Mouse (Mus musculus): ENCODE data around the gene Cavin4. TPM values are rescaled to one million over a fixed set of nuclear protein-coding genes. Genes with fewer than 3 reads are reported as not detected.

Gene Cavin4
- not detected in 2 replicates for polyA plus RNA-seq (2012)

DNA sequence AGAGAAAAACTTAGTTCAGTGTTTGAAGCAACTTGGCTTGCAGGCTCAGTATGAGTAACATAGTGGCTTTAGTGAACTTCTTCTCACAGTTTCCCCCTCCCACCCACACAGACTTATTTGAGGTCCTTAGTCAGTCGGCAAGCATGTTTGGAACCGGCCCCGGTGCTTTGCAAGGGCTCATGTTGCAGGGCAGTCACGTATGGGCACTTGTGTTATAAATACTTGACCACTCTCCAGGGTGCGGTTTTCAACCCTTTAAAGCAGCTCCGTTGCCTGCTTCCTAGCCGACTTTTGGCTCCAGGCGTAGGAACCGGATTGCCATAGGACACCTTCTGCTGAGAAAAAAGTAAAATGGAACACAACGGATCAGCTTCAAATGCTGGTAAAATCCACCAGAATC lies at the start of gene Cavin4:
TSS of gene Cavin4 (plus strand) at position 244 of the 400 bp plus-strand sequence.
- Histone ChIP-seq H3K4me3 (replicated peaks) (no peak within 1 kb of the TSS), H3K27me3 (ENCODE audit: control insufficient read depth) (no peaks in the 10 kb centered on the region), H3K9me3 (ENCODE audit: control insufficient read depth, low read length) (no peaks in the 10 kb centered on the region), H3K4me1 (ENCODE audit: control insufficient read depth) (no peaks in the 10 kb centered on the region), H3K36me3 (ENCODE audit: control insufficient read depth) (no peaks in the 10 kb centered on the region)
- TF ChIP-seq TAL1 (IDR thresholded peaks at IDR 0.05; ENCODE audit: low read length) (no peak), GATA1 (IDR thresholded peaks at IDR 0.05; ENCODE audit: low read length) (no peak)

- Histone ChIP-seq H3K27me3 (ENCODE audit: control insufficient read depth) (no peaks in the 10 kb centered on the region), H3K36me3 (ENCODE audit: control insufficient read depth) (no peaks in the 10 kb centered on the region), H3K4me3 (replicated peaks) (no peak overlapping the region), H3K9me3 (ENCODE audit: control insufficient read depth, low read length) (no peaks in the 10 kb centered on the region), H3K4me1 (ENCODE audit: control insufficient read depth) (no peaks in the 10 kb centered on the region)
- TF ChIP-seq GATA1 (IDR thresholded peaks at IDR 0.05; ENCODE audit: low read length), result no peak
- TF ChIP-seq TAL1 (IDR thresholded peaks at IDR 0.05; ENCODE audit: low read length), result no peak
Measured at GRCm38 (mm10) chr4:48615483-48615882, 47.8 kb upstream of the Cavin4 start.

DNA sequence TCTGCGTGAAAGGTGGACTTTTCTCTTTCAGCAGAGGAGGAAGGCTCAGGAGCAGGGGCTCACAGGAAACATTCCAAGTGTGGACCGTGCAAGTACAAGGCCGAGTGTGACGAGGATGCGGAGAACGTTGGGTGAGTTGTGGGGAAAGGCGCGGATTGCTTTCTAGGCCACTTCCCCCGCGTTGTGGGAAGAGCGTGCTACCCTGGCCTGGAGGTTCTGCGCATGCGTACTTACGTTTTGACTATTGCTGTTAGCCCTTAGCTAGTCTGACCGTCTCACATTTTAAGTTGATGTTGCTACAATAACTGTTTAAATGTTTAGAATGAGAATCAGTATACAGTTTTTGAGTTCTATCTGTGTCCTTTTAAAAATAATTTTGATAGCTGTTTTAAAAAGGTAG lies 46.1 kb upstream of the Cavin4 start:
- TF ChIP-seq TAL1 (IDR thresholded peaks at IDR 0.05; ENCODE audit: low read length), result no peak
- TF ChIP-seq GATA1 (IDR thresholded peaks at IDR 0.05; ENCODE audit: low read length), result no peak

GRCm38 (mm10) chr4:48620121-48620520 lies 43.2 kb upstream of the Cavin4 start:
- H3K27me3 ChIP-seq (ENCODE audit: control insufficient read depth), result no peaks in the 10 kb centered on the region
- TF ChIP-seq GATA1 (IDR thresholded peaks at IDR 0.05; ENCODE audit: low read length), result no peak
- no peak for TF ChIP-seq TAL1 (IDR thresholded peaks at IDR 0.05; ENCODE audit: low read length)
- no peak overlapping the region for H3K4me3 ChIP-seq (replicated peaks)
- H3K4me1 ChIP-seq (ENCODE audit: control insufficient read depth), result no peaks in the 10 kb centered on the region
- no peaks in the 10 kb centered on the region for H3K36me3 ChIP-seq (ENCODE audit: control insufficient read depth)
- peaks cover 4% of the 10 kb centered on the region for H3K9me3 ChIP-seq (ENCODE audit: control insufficient read depth, low read length)

More for the DNA sequence above, 46.1 kb upstream of the Cavin4 start:
- H3K4me1 ChIP-seq (ENCODE audit: control insufficient read depth), result no peaks in the 10 kb centered on the region
- H3K36me3 ChIP-seq (ENCODE audit: control insufficient read depth), result no peaks in the 10 kb centered on the region
- H3K27me3 ChIP-seq (ENCODE audit: control insufficient read depth), result no peaks in the 10 kb centered on the region
- H3K4me3 ChIP-seq (replicated peaks), result no peak overlapping the region
- H3K9me3 ChIP-seq (ENCODE audit: control insufficient read depth, low read length), result no peaks in the 10 kb centered on the region

GRCm38 (mm10) chr4:48622246-48622645 lies 41.1 kb upstream of the Cavin4 start:
- H3K27me3 ChIP-seq (ENCODE audit: control insufficient read depth), result no peaks in the 10 kb centered on the region
- TF ChIP-seq TAL1 (IDR thresholded peaks at IDR 0.05; ENCODE audit: low read length) (no peak), GATA1 (IDR thresholded peaks at IDR 0.05; ENCODE audit: low read length) (no peak)
- no peaks in the 10 kb centered on the region for H3K4me1 ChIP-seq (ENCODE audit: control insufficient read depth)
- H3K36me3 ChIP-seq (ENCODE audit: control insufficient read depth), result no peaks in the 10 kb centered on the region
- H3K9me3 ChIP-seq (ENCODE audit: control insufficient read depth, low read length), result peaks cover 4% of the 10 kb centered on the region
- no peak overlapping the region for H3K4me3 ChIP-seq (replicated peaks)

DNA sequence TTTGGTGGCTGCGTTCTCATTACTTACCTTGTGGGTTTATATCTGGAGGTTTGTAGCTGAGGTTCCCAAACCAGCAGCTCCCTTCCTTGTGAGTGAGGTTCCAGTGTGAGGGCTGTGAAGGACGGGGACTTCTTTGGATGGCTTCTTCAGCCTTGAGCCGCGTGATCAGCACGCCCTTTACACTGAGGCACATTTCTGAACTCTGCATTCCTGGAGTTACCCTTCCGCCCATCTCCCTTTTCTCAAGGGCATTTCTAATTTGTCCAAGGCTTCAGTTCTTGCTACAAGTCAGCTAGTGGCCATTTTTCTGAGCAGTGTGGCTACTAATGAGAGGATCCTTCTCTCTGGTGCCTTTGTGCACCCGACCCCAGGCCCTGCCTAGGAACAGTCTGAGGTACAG lies 40.4 kb upstream of the Cavin4 start:
- no peaks in the 10 kb centered on the region for H3K27me3 ChIP-seq (ENCODE audit: control insufficient read depth)
- peaks cover 4% of the 10 kb centered on the region for H3K9me3 ChIP-seq (ENCODE audit: control insufficient read depth, low read length)
- TF ChIP-seq TAL1 (IDR thresholded peaks at IDR 0.05; ENCODE audit: low read length) (no peak), GATA1 (IDR thresholded peaks at IDR 0.05; ENCODE audit: low read length) (no peak)
- H3K36me3 ChIP-seq (ENCODE audit: control insufficient read depth), result no peaks in the 10 kb centered on the region
- H3K4me3 ChIP-seq (replicated peaks), result no peak overlapping the region
- H3K4me1 ChIP-seq (ENCODE audit: control insufficient read depth), result no peaks in the 10 kb centered on the region

DNA sequence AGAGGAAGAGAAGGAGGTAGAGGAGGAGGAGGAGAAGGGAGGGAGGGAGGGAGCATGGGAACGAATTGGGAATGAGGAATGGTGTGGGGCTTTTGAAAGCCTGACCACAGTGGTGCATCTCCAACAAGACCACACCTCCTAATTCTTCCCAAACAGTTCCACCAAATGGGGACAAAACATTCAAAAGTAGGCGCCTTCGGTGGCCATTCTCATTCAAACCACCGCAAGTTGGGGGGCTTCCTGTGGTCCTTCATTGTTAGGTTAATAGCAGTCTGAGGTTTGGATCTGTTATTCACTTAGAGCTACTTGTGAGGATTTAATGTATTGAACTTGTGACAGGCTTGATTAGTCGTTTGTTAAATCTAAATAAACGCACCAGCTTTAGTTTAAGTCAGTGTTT lies 38.4 kb upstream of the Cavin4 start:
- Histone ChIP-seq H3K36me3 (ENCODE audit: control insufficient read depth) (no peaks in the 10 kb centered on the region), H3K27me3 (ENCODE audit: control insufficient read depth) (no peaks in the 10 kb centered on the region), H3K4me3 (replicated peaks) (no peak overlapping the region), H3K9me3 (ENCODE audit: control insufficient read depth, low read length) (peaks cover 6% of the 10 kb centered on the region), H3K4me1 (ENCODE audit: control insufficient read depth) (no peaks in the 10 kb centered on the region)
- TF ChIP-seq GATA1 (IDR thresholded peaks at IDR 0.05; ENCODE audit: low read length), result no peak
- TF ChIP-seq TAL1 (IDR thresholded peaks at IDR 0.05; ENCODE audit: low read length), result no peak

- TF ChIP-seq TAL1 (IDR thresholded peaks at IDR 0.05; ENCODE audit: low read length), result no peak
- TF ChIP-seq GATA1 (IDR thresholded peaks at IDR 0.05; ENCODE audit: low read length), result no peak
- Histone ChIP-seq H3K4me1 (ENCODE audit: control insufficient read depth) (no peaks in the 10 kb centered on the region), H3K4me3 (replicated peaks) (no peak overlapping the region), H3K9me3 (ENCODE audit: control insufficient read depth, low read length) (peaks cover 6% of the 10 kb centered on the region), H3K36me3 (ENCODE audit: control insufficient read depth) (no peaks in the 10 kb centered on the region), H3K27me3 (ENCODE audit: control insufficient read depth) (no peaks in the 10 kb centered on the region)
Measured at GRCm38 (mm10) chr4:48625836-48626235, 37.5 kb upstream of the Cavin4 start.

- TF ChIP-seq TAL1 (IDR thresholded peaks at IDR 0.05; ENCODE audit: low read length), result no peak
- no peak for TF ChIP-seq GATA1 (IDR thresholded peaks at IDR 0.05; ENCODE audit: low read length)
- no peaks in the 10 kb centered on the region for H3K36me3 ChIP-seq (ENCODE audit: control insufficient read depth)
- no peaks in the 10 kb centered on the region for H3K27me3 ChIP-seq (ENCODE audit: control insufficient read depth)
- no peak overlapping the region for H3K4me3 ChIP-seq (replicated peaks)
- peaks cover 2% of the 10 kb centered on the region; the same call in 1 of the 2 replicates for H3K9me3 ChIP-seq (ENCODE audit: control insufficient read depth, low read length)
- H3K4me1 ChIP-seq (ENCODE audit: control insufficient read depth), result no peaks in the 10 kb centered on the region
Measured at GRCm38 (mm10) chr4:48629445-48629844, 33.9 kb upstream of the Cavin4 start.

DNA sequence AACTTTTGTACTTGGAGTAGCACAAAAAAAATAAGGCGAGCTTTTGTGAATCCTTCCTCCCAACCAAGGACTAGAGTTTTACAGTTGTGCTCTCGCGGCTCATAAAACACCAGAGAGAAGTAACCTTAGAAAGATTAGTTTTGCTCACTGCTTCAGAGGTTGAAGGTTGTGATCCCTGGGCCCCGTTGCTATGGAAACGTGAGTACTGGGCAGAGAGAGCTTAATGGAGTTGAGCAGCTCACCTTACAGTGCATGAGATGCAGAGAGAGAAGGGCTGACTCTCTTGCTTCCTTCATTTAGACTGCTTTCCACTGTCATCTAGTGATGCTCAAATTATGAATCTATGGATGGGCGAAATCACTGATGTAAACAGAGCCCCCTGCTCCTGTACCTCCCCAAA lies 29.8 kb upstream of the Cavin4 start:
- peaks cover 2% of the 10 kb centered on the region; the same call in 1 of the 2 replicates for H3K9me3 ChIP-seq (ENCODE audit: control insufficient read depth, low read length)
- no peak for TF ChIP-seq TAL1 (IDR thresholded peaks at IDR 0.05; ENCODE audit: low read length)
- no peak for TF ChIP-seq GATA1 (IDR thresholded peaks at IDR 0.05; ENCODE audit: low read length)
- no peaks in the 10 kb centered on the region for H3K36me3 ChIP-seq (ENCODE audit: control insufficient read depth)
- H3K4me1 ChIP-seq (ENCODE audit: control insufficient read depth), result no peaks in the 10 kb centered on the region
- no peaks in the 10 kb centered on the region for H3K27me3 ChIP-seq (ENCODE audit: control insufficient read depth)
- H3K4me3 ChIP-seq (replicated peaks), result no peak overlapping the region

All from erythroblast, embryonic 14.5 days (primary cell).